Mouse (Mus musculus): ENCODE results near the gene Ash1l. TPM values are rescaled to one million over a fixed set of nuclear protein-coding genes. Genes with fewer than 3 reads are reported as not detected.

The Ash1l gene
- polyA plus RNA-seq, 1 experiment from 2014 or later = 23.7 TPM

DNA sequence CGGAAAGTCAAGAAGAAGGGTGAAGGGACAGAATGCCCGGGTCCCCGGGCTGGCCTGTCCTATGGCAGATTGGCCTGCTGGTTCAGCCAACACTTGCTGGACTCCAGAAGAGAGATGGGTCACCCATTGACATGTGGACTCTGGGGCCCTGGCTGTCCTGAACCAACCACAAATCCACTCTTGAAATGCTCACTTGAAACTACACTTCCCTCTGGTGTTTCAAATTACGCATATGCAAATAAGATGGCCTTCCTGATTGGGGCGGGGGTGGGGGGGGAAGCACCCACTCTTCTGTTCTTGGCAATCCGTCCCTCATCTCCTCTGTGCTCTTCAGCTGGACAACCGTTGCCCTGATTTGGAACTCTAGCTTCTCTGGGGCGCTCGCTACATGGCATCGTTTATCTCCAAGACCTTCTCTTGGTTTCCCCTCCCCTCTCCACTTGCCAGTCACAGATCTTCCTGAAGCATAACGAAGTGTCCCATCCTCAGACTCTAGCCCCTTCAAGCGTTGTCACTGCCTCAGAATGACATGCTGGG, 134.3 kb downstream of the Ash1l start:
- Histone ChIP-seq H3K4me1 (peaks cover 15% of the 10 kb centered on the region), H3K27ac (replicated peaks) (no peak overlapping the region), H3K4me3 (no peak overlapping the region), H3K4me2 (replicated peaks) (no peak overlapping the region), H3K9ac (replicated peaks) (no peak overlapping the region), H3K9me3 (no peaks in the 10 kb centered on the region), H3K36me3 (peaks cover 51% of the 10 kb centered on the region), H3K27me3 (peaks cover 4% of the 10 kb centered on the region; the same call in 1 of the 2 replicates)
- WGBS = 84% methylated on average over 12 of the region's 12 CpGs
- ATAC-seq (replicated peaks) = no peak

DNA sequence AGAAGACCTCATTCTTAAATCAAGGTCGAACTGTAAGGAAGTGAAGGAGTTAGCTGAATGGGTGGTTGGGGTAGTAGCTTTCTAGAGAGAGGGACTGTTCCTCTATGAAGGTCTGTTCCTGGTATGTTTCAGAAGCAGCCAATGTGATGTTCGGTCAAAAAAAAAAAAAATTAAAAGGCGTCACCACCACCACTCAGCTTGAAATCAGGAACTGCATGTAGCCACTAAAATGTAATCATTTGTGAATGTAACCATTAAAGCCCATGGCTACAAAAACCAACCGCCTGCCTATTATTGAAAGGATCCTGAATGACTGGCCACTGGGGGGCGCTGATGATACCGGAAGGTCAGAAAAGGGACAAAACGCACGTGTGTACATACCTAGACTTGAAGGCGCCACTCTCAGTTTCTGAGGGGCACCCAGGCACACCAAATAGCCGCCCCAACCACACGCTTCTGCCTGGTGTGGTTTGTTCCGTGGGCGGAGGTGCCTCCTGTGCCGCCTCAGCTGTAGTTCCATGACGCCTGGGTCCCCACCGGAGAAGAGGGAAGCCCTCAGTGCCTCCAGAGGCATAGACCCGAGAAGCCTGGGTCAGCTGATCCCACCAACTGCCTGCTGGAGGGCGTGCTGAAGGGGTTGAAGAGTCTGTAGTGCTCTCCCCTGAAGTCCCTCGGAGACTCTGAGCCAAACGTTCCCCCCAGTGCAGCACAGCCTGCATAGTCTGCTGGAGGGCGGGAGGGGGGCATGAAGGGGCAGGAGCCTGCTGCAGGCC, 137.1 kb downstream of the Ash1l start:
- WGBS = 33% methylated on average over 21 of the region's 21 CpGs
- no peak overlapping the region for H3K9ac ChIP-seq (replicated peaks)
- no peak for ATAC-seq (replicated peaks)
- H3K9me3 ChIP-seq = no peaks in the 10 kb centered on the region
- H3K27ac ChIP-seq (replicated peaks) = no peak overlapping the region
- H3K27me3 ChIP-seq = peaks cover 4% of the 10 kb centered on the region; the same call in 1 of the 2 replicates
- no peak overlapping the region for H3K4me2 ChIP-seq (replicated peaks)
- peaks cover 47% of the 10 kb centered on the region for H3K36me3 ChIP-seq
- no peak overlapping the region for H3K4me3 ChIP-seq
- H3K4me1 ChIP-seq = peaks cover 29% of the 10 kb centered on the region

DNA sequence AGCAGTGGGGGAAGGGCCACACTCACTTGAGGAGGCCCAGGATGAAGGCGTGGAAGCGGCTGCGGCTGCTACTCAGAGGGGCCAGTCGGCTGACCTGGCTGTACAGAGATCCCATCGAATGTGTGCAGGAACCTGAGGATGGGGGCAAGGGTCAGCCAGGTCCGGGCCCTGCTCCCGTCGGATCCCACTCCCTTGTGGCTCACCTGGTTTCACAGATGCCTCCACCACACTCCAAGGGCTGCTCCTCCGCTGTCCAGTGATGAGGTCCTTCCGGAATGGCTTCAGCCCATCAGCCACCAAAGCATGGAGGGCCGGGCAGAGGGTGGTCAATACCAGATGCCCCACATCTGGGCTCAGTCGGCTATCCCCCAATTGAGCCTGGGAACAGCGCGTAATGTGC, 138.6 kb downstream of the Ash1l start:
- H3K9ac ChIP-seq (replicated peaks) = no peak overlapping the region
- H3K9me3 ChIP-seq = no peaks in the 10 kb centered on the region
- 68% methylated on average over 14 of the region's 14 CpGs for WGBS
- no peak for ATAC-seq (replicated peaks)
- H3K27ac ChIP-seq (replicated peaks) = no peak overlapping the region
- H3K27me3 ChIP-seq = peaks cover 4% of the 10 kb centered on the region; the same call in 1 of the 2 replicates
- peaks cover 35% of the 10 kb centered on the region for H3K4me1 ChIP-seq
- H3K4me3 ChIP-seq = peak overlapping the region; percentile 81
- peaks cover 43% of the 10 kb centered on the region for H3K36me3 ChIP-seq
- H3K4me2 ChIP-seq (replicated peaks) = peak overlapping the region; percentile 83; the same call in 1 of the 2 replicates

- Histone ChIP-seq H3K4me3 (peak overlapping the region; percentile 81), H3K4me1 (peaks cover 35% of the 10 kb centered on the region), H3K27ac (replicated peaks) (peak overlapping the region; percentile 50), H3K4me2 (replicated peaks) (peak overlapping the region; percentile 83), H3K9me3 (no peaks in the 10 kb centered on the region), H3K9ac (replicated peaks) (peak overlapping the region; percentile 76), H3K27me3 (peaks cover 4% of the 10 kb centered on the region; the same call in 1 of the 2 replicates), H3K36me3 (peaks cover 38% of the 10 kb centered on the region)
- under 1% methylated on average over 40 of the region's 40 CpGs for WGBS
- peak; percentile 62 for ATAC-seq (replicated peaks)
Observed at GRCm38 (mm10) chr3:89089882-89090591, 139.6 kb downstream of the Ash1l start.

GRCm38 (mm10) chr3:89090694-89091655, 140.6 kb downstream of the Ash1l start:
- Histone ChIP-seq H3K4me2 (replicated peaks) (peak overlapping the region; percentile 83), H3K9me3 (no peaks in the 10 kb centered on the region), H3K4me1 (peaks cover 35% of the 10 kb centered on the region), H3K27ac (replicated peaks) (peak overlapping the region; percentile 50), H3K36me3 (peaks cover 39% of the 10 kb centered on the region), H3K27me3 (peaks cover 4% of the 10 kb centered on the region; the same call in 1 of the 2 replicates), H3K4me3 (peak overlapping the region; percentile 81), H3K9ac (replicated peaks) (peak overlapping the region; percentile 76)
- under 1% methylated on average over 71 of the region's 74 CpGs for WGBS
- peak; percentile 46 for ATAC-seq (replicated peaks)

DNA sequence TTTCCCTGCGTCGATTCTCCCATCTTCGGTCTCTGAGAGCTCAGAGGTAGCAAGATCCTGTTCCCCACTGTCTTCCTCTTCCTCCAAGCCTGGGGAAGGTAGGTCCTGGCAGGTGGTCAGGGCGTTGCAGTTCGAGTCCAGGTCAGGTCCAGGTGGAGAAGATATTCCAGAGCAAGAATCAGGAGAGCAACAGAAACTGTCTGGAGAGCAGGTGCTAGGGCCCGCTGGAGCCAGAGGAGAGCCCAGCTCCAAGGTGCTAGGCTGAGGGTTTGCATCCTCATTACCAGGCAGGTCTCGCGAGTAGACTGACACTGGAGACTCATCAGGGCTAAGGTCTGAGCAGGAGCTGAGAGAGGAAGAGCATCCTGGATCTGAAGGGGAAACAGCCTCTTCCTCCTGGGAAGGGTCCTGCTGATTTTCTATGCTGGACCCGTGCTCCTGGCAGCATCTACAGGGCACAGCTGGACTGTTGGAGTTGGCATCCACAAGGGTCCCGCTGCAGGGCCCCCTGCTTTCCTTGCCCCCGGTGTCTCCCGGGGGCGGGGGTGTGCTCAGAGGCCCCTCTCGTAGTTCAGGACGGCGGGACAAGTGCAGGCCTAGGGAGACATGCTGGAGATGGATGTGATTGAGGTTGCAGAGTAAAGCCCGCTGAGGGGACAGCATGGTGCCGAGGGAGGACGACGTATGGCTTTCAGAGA, 141.5 kb downstream of the Ash1l start:
- H3K4me2 ChIP-seq (replicated peaks) = peak overlapping the region; percentile 83
- peak overlapping the region; percentile 50; the same call in 1 of the 2 replicates for H3K27ac ChIP-seq (replicated peaks)
- WGBS = 13% methylated on average over 20 of the region's 20 CpGs
- no peak for ATAC-seq (replicated peaks)
- H3K9ac ChIP-seq (replicated peaks) = peak overlapping the region; percentile 76
- no peaks in the 10 kb centered on the region for H3K9me3 ChIP-seq
- H3K27me3 ChIP-seq = peaks cover 4% of the 10 kb centered on the region; the same call in 1 of the 2 replicates
- peaks cover 35% of the 10 kb centered on the region for H3K4me1 ChIP-seq
- H3K4me3 ChIP-seq = peak overlapping the region; percentile 81
- peaks cover 40% of the 10 kb centered on the region for H3K36me3 ChIP-seq

DNA sequence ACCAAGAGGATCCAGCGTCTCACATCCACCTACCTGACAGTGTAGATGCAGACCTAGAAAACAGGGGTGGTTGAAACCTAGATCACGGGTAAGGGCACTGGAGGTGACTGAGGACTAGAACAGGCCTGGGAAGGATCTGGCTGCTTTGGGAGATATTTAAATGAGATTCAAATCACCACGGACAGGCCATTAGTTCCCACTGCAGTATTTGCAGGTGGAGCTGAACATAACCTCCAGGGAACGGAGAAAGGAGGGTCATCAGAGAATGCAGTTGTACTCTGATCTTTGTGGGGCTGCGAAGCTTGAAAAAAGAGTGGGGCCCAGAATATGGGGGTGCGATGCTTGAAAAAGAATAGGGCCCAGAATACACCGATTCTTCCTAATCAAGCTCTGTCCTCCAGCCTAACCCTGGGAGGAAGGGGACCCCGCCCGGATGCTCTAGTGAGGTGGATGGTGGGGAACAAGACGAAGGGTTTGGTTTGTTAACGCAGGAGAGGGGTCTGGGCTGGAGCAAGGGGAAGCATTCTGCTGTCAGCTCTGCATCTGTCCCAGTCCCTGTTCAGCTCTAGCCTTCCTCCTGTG, 142.2 kb downstream of the Ash1l start:
- Histone ChIP-seq H3K9me3 (no peaks in the 10 kb centered on the region), H3K4me1 (peaks cover 33% of the 10 kb centered on the region), H3K4me3 (peak overlapping the region; percentile 81), H3K36me3 (peaks cover 42% of the 10 kb centered on the region), H3K4me2 (replicated peaks) (peak overlapping the region; percentile 83), H3K27me3 (peaks cover 4% of the 10 kb centered on the region; the same call in 1 of the 2 replicates), H3K9ac (replicated peaks) (peak overlapping the region; percentile 76), H3K27ac (replicated peaks) (peak overlapping the region; percentile 83)
- WGBS = 18% methylated on average over 11 of the region's 11 CpGs
- peak; percentile 29 for ATAC-seq (replicated peaks)

- peak within 1 kb of the TSS; percentile 76 for H3K9ac ChIP-seq (replicated peaks)
- peaks cover 4% of the 10 kb centered on the region; the same call in 1 of the 2 replicates for H3K27me3 ChIP-seq
- H3K9me3 ChIP-seq = no peaks in the 10 kb centered on the region
- peak within 1 kb of the TSS; percentile 83 for H3K4me2 ChIP-seq (replicated peaks)
- H3K4me1 ChIP-seq = peaks cover 29% of the 10 kb centered on the region
- H3K27ac ChIP-seq (replicated peaks) = peak within 1 kb of the TSS; percentile 83
- 3% methylated on average over 18 of the region's 18 CpGs for WGBS
- peak within 1 kb of the TSS; percentile 81 for H3K4me3 ChIP-seq
- H3K36me3 ChIP-seq = peaks cover 39% of the 10 kb centered on the region
- ATAC-seq (replicated peaks) = peak; percentile 82
Observed at GRCm38 (mm10) chr3:89093175-89093574, 142.8 kb downstream of the Ash1l start, which contains the start of gene Rusc1. Rusc1 (minus strand) TSS chr3:89093311.

DNA sequence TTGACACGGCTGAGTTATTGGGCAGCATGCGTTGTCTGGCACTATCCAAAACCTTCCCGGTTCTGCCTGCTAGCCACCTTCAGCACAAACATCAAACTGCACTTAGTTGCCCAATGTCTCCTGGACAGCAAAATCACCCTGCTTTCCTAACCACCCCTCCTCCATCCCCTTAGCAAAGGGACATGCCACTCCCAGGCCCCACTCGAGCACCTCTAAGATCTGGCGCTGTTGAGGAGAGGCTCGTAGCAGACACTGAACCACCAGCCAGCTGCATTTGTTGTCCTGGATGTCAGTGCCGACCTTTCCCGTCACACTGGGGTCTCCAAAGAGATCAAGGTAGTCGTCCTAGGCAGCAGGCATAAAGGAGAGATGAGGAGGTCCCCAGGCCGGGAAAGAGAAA, 143.6 kb downstream of the Ash1l start:
- H3K36me3 ChIP-seq = peaks cover 38% of the 10 kb centered on the region
- 80% methylated on average over 10 of the region's 10 CpGs for WGBS
- ATAC-seq (replicated peaks) = no peak

DNA sequence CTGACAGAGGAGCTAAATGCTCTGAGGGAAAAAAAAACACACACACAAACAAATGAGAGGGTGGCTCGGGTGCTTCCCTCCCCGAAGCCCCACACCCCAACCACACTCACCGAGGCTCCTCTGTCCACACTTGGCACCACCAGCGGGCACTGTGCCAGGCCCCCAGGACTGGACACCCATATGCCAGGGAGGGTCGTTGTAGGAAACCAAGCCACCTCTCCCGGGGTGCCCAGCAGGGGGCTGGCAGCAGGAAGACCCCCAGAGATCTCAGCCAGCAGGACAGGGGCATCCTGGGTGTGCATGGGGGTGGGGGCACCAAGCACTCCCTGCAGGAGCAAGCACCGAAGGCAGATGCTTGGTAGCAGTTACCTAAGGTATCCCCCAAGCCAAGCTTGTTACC, 150.4 kb downstream of the Ash1l start, which contains the start of gene Gm43738:
TSS of gene Gm43738 (minus strand) at position 289 of the 400 bp plus-strand sequence.
- H3K27me3 ChIP-seq = no peaks in the 10 kb centered on the region
- peaks cover 30% of the 10 kb centered on the region for H3K4me1 ChIP-seq
- peak within 1 kb of the TSS; percentile 80 for H3K4me2 ChIP-seq (replicated peaks)
- peaks cover 32% of the 10 kb centered on the region for H3K36me3 ChIP-seq
- peak within 1 kb of the TSS; percentile 87 for H3K27ac ChIP-seq (replicated peaks)
- 25% methylated on average over 7 of the region's 7 CpGs for WGBS
- no peaks in the 10 kb centered on the region for H3K9me3 ChIP-seq
- peak within 1 kb of the TSS; percentile 79 for H3K4me3 ChIP-seq
- peak within 1 kb of the TSS; percentile 63 for H3K9ac ChIP-seq (replicated peaks)
- no peak for ATAC-seq (replicated peaks)

More for the DNA sequence above, 143.6 kb downstream of the Ash1l start:
- H3K4me3 ChIP-seq = no peak overlapping the region
- H3K4me2 ChIP-seq (replicated peaks) = no peak overlapping the region
- H3K27me3 ChIP-seq = peaks cover 2% of the 10 kb centered on the region; the same call in 1 of the 2 replicates
- H3K4me1 ChIP-seq = peaks cover 28% of the 10 kb centered on the region
- no peak overlapping the region for H3K27ac ChIP-seq (replicated peaks)
- H3K9me3 ChIP-seq = no peaks in the 10 kb centered on the region
- no peak overlapping the region for H3K9ac ChIP-seq (replicated peaks)

All from forebrain, embryonic 15.5 days (tissue).